Mouse (Mus musculus) c-Kit-positive CD71-negative TER-119-negative erythroid progenitor cells, embryonic 14.5 days (primary cell): ENCODE data around the gene Gtf2h3.

Source experiments
- DNase-seq: peaks from one replicate; pipeline ENCODE4 v3.0.0-alpha.2; 2013; ENCODE audit warnings: low read depth

Gtf2h3 gene

GRCm38 (mm10) chr5:124636694-124637093 lies 57.8 kb downstream of the Gtf2h3 start:
- no peak for DNase-seq

- no peak for DNase-seq
These were observed 58.4 kb downstream of the Gtf2h3 start for GRCm38 (mm10) chr5:124637300-124637699.

- no peak for DNase-seq
These were observed 58.9 kb downstream of the Gtf2h3 start for GRCm38 (mm10) chr5:124637836-124638235.
